Mouse (Mus musculus): ENCODE data around the gene Elfn2.

GRCm38 (mm10) chr15:78709767-78710166 lies 8.8 kb downstream of the Elfn2 start:
- TF ChIP-seq CTCF (IDR thresholded peaks at IDR 0.05; ENCODE audit: borderline replicate concordance, extremely low read depth, insufficient read depth, insufficient read length) (no peak), POLR2A (IDR thresholded peaks at IDR 0.05; ENCODE audit: borderline replicate concordance, extremely low read depth, insufficient read depth, insufficient read length, poor library complexity, severe bottlenecking) (no peak)

All from brain, embryonic 14.5 days (tissue).